Mouse (Mus musculus): ENCODE results near the gene Mab21l1.

The Mab21l1 gene

DNA sequence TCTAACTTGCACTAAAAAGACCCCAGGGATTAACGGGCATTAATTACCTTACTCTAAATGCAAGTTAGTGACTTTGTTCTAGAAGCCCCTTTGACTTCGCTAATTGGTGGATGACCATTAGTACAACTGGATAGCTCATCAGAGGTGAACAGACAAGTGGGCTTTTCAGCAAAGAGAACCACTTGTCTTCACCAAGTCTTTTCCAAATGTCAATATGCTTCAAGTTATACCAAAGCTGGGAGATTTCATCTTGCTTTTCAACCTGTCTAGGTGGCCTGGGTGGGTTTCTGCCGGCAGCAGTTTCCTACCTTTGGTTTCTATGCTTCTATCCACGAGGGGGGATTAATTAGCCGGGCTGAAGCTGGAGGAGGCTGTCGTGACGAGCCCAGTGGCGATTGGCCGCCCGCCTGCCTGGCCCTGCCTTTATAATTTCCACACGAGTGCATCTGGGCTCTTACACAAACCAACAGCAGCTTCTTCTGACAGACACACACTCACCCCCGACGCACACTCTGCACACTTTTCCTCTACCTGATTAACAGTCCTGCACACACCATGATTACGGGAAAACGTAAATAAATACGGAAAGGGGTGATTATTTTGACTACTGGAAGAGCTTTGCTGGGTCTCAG, at the start of gene Mab21l1:
Gene Mab21l1, plus strand, starts transcription at position 455 of the 632 bp plus-strand sequence.
- DNase-seq (ENCODE audit: low read depth), result no peak

DNA sequence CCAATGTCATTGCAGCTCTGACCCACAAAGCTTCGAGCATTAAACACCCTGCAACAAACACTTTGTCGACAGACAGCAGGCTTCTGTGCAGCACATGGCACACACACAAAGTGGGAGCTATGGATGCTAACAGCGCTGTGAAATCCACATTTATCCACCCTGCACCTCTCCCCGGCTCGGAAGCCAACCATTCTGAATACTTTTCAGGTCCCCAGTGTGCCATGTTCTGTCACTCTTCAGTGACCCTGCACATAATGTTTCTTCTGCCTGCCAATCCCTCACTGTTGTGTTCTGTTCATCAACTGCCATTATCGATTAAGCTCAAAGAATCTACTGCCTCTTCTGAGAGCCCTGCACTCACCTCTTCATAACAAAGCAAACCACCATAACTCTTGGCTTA, 48.6 kb upstream of the Mab21l1 start:
- DNase-seq (ENCODE audit: low read depth), result no peak

DNA sequence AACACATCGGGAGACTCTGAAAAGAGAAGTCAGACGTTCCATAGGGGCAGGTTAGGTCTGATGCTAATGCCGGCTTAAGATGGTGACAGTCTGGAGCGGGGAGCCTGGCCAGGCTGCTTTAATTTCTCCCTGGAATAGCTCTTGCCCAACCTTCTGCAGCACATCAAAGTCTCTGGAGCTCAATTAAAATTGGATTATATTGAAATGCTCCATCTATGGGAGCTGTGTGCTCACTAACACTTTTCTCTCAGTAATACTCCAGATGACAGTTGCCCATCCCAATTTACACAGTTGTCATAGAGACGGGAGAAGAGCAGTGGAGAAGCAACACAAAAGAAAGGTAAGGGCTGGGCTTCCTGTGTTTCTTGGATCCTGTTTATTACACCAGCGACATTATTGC, 40.9 kb upstream of the Mab21l1 start:
- DNase-seq (ENCODE audit: low read depth), result no peak

DNA sequence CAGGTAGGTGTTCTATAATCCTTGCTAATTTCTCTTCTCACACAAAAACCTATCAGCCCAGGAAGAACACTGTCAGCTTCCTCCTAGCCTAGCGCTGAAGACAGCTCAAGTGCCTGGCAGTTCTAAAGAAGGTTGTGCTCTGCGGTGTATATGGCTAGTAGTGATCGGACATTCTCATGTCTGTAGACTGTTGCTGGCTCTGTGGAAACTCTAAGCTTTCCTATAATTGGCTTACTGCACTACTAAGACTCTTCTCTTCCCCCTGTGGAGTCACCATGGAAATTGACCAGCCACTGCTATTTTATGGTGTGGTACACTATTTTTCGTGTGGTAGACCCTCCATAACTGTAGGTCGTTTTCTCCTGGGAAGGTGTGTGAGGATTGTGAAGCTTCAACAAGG, 40.1 kb upstream of the Mab21l1 start:
- no peak for DNase-seq (ENCODE audit: low read depth)

DNA sequence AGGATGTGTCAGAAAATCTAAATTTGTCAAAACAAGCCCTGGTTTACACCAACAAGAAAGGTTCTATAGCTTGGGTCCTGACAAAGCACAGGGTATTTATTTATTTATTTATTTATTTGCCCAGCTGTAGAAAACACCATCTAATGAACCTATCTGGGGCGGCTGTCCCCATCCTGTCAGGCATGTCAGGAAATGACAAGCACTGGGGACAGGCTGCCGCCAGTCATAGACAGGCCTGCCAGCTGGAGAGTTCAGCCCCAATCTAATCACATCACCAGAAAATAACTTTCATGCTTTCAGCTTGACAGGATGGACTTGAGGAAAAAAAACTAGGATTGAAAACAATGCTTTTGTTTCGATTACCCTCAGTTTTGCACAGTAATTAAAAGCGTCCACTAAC, 39.7 kb upstream of the Mab21l1 start:
- no peak for DNase-seq (ENCODE audit: low read depth)

DNA sequence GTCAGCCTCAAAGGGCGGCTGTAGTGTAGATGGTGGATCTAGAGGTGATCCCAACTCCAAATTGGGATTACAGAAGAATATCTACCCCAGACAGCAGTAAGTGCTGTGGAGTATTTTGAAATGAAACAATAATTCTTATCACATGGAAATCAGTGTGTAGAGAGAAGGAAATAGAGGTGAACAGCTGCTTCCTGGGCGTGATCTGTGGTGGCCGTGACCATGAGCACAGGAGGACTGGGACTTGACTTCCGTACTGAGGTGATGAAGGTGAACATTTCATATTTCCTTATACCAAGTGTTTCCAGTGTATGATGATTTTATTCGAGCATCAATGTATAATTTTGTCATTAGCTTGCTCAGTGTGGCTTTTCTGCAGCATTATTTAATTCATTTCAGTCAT, 38.4 kb upstream of the Mab21l1 start:
- peak; percentile 50 for DNase-seq (ENCODE audit: low read depth)

DNA sequence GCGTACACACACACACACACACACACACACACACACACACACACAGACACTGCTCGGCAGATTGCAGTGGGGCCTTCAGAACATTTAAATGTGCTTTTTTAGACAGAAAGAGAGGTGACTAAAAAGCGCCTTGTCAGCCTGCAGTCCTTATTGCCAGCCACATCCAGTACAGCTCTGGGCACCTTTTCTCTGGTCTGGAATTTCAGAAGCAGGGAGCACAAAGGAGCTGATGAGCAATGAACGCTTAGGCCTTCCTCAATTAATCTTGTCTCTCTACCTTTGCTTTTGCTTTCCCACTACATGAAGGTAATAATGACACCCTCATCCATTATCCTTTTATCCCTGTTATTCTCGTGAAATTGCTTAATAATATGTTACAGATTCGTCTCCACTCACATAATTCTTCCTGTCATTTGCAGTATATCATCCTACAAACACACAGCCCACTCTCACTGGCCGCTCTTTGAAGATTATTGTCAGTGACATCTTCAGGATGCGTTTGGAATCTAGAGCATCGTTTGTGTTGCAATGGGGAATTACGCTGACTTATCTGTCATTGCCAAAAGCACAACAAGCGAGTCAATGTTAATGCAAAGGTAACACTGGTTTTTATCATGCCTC, 31.8 kb upstream of the Mab21l1 start:
- DNase-seq (ENCODE audit: low read depth), result no peak

DNA sequence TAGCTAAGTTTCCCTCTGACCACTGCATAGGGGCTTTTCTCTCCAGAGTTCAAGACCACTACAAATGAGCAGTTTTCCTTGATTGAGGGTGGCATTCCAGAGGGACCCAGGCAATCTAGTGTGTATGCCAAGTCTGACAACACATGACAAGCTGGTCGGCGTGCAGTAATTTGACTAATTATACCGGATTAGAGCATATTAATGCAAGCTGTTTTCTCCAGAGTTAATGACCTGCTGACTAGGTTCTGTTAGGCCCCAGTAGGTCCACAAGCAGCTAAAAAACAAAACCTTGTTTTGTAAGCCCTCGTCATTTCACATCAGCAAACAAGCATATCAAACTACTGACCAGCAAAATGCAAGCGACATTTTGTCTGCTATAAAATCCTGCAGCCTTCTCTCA, 30.9 kb upstream of the Mab21l1 start:
- no peak for DNase-seq (ENCODE audit: low read depth)

DNA sequence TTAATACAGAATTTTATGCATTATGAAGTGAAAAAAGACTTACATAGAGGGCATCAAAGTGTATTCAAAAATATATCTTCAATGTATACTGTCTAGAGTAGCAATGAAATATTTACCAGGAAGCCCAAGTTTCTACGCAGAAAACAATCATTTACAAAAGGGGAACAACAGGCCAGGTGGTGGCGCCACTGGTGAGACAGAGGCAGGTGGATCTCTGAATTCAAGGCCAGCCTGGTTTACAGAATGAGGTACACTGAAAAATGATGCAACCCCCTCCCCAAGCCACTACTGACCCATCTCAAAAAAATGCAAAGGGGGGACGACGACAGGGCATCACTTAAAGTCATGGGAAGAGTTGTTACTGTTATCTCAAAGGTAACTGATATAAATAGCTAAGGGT, 29.8 kb upstream of the Mab21l1 start:
- no peak for DNase-seq (ENCODE audit: low read depth)

DNA sequence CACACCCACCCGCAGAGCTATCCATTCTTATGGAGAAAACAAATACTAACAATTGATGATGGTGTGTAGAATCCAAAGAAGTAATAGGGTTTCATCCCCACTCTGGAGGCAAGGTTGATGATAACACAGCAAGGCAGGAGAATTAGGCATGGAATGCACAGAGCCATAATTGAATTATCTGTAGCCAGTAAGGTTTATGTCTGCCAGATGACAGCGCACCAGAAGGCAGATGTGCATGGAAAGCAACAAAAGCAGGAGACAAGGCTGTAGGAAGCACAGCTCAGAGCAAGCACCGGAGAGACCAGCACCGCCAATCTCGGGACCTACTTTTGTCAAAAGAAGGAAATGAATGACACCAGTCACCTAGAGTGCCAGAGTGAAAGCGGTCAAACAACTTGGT, 28.4 kb upstream of the Mab21l1 start:
- no peak for DNase-seq (ENCODE audit: low read depth)

DNA sequence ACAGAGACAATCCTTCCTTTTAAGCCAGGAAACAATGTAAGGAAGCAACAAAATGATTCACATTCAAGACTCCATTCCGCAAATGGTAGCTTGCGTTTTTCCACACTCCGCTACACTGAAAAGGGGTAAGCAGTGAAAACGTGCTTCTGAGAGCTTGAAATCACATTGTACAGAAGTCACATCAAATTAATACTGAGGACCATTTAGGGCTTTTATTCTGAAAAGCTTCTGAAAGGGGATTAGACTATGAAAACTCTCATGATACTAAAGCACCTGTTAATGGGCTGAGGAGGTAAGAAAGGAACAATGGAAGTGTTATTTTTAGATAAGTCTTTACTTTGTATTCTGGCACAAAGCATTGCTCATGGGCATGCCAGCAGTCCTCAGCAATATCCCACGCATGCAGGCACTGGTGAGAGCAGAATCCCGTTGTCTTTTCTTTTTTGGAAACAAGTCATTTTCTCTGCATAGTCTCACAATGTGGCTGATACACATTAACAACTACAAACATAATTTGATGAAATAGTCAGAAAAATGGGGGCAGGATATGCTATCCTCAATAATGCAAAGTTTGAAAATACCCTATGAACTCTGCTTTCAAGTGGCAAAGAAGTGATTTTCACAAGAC, 27.2 kb upstream of the Mab21l1 start:
- no peak for DNase-seq (ENCODE audit: low read depth)

DNA sequence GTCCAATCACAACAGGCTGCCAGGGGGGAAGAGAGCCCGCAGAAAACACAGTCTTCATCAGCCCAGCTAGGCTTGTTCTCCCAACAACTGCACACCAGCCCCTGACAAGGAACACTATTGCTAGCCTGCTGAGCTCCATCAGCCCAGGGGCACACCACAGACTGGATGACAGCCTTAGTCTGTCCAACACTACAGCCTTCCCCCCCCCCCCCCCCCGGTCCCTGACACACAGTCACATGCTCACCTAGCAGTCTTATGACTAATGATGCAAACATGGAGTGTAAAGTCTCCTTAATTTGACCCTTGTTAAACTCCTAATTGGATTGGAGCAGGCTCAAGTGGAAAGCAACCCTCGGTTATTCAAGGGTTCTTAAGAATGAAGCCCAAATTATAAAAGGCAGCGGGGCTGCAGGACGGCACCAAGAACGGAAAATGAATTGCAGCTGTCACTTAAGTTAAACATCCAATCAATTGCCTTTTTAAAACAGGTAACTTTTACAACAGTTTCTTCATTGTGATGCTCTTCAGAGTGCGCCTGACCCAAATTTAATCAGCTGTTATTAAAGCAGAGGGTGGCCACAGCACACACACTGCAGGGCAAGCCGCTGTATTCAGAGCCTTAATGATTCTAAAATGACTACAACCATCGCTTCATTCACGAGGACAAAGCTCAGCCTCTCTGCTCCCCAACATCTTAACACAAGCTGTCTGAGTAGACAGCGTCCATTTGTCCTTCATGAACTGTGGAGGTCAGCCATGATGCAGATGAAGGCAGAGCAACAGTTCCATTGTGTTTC, 26.3 kb upstream of the Mab21l1 start:
- DNase-seq (ENCODE audit: low read depth), result no peak

DNA sequence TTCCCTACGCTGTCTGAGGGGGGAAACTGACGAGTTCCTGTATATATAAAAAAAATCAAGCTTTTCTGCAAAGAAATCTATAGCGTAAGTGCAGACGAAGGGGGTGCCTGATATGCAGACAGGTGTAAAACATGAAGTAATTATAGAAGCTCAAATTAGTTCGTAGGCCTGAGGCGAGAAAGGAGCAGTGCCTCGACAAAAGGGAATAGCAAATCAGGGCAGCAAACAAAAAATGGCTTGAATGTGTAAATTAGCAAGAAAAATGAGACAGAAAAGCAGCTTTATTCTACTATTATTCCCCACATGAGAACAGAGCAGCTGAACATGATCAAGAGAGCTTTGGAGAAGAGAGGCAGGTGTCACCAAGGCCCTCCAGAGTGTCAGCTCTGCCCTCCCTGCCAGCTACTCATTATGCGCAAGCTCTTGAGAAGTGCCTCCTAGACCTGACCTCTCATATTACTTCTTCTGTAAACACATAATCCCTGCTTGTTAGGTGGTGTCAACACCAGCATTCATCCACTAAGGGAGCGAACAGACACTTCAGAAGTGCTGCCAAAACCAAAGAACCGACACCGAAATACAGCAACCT, 25.6 kb upstream of the Mab21l1 start:
- DNase-seq (ENCODE audit: low read depth), result no peak

DNA sequence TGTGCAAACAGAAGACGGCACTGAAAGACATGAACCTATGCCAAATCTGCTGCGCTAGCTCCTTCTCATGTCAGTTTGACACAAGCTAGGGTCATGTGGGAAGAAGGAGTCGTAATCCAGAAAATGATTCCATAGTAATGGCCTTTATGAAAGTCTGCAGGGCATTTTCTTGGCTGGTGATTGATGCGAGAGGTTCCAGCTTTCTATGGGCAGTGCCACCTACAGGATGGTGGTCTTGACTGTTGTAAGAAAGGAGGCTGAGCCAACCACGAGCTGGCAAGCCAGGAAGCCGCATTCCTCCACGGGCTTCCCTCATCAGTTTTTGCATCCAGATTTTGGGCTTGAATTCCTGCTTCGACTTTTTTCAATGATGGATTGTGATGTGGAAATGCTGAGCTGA, 24.0 kb upstream of the Mab21l1 start:
- no peak for DNase-seq (ENCODE audit: low read depth)

DNA sequence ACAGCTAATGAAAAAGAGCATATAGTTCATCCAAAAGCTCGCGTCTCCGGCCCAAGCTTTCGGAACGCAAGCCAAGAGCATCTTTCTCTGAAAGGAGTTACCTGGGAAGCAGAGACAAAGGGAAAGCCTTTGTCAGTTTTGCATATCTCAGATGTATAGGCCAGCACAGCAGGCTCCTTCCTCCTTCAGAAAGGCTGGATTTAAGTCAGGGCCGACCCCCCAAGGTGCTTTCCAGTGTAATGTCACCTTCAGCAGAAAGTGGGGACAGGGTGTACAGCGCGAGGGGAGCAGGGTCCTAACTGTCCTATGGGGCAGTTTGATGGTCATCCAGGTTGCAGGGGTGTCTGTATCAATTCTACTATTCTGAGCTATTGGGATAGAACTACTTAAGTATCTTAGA, 18.7 kb upstream of the Mab21l1 start:
- no peak for DNase-seq (ENCODE audit: low read depth)

DNA sequence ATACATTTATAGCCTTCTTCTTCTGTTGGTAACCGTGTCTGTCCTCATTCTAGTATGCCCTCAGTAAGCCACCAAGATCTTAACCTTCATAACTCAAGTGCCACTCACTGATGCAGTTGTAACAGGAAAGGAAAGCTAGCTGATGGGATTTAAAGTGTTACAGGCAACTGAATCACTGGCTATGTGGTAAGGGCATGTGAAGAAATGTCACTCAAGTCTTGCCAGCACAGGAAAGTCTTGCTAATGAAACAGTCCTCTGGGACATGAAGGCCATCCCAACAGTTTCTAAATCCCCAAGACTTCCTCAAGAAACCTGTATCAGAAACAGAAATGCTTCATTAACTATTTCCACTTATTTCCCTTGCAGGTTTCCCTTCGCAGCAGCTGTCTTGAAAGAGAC, 13.7 kb upstream of the Mab21l1 start:
- DNase-seq (ENCODE audit: low read depth), result no peak

DNA sequence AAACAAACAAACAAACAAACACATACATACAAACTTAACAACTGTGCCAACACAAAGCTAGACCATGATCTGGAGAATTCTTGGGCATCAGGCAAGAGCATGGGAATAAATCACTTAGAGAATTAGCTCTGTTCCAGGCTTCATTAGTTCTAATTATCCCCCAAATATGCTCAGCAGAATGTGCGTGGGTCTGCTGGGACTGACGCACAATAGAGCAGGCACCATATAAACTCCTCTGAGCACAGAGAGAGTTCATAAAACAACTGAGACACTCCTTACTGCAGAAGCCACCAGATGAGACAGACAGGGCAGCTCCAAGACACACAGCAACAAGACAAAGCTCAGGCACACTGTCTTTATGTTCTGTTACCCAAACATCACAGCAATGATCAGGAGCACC, 13.0 kb upstream of the Mab21l1 start:
- DNase-seq (ENCODE audit: low read depth), result no peak

DNA sequence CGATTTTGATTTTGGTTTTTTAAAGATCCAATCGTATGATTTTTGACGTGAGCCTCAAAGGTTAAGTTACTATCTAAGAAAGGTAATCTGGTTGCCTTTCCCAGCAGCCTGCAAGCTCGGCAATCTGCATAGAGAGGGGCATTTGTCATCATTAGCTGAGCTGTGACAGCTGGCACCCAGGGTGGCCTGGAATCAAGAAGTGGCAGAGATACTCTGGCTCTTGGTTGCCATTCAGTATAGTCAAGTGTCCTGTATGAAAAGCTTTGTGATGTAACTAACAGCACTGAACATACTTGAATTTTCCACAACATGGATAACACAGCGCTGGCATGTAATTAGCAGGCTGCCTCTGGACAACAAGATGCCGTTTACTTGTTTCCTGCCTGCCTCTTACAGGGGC, 8.1 kb upstream of the Mab21l1 start:
- no peak for DNase-seq (ENCODE audit: low read depth)

DNA sequence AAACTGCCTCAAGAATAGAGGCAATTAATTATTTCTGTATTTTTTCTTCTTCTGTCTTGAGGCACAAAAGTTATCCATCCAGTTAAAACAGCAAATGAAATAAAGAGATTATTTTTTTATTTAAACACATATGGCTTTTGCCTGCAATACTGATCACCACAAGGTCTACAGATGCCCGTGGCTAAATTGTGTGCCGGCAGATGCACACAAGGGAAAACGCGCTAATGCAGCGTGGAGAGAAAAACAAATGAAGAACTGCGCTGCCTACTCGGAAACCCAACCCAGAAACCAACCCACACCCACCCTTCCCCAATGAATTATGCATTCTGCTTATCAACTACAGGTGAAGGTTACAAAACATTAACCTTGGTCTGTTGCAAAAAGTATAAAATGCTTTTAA, 7.1 kb upstream of the Mab21l1 start:
- DNase-seq (ENCODE audit: low read depth), result no peak

DNA sequence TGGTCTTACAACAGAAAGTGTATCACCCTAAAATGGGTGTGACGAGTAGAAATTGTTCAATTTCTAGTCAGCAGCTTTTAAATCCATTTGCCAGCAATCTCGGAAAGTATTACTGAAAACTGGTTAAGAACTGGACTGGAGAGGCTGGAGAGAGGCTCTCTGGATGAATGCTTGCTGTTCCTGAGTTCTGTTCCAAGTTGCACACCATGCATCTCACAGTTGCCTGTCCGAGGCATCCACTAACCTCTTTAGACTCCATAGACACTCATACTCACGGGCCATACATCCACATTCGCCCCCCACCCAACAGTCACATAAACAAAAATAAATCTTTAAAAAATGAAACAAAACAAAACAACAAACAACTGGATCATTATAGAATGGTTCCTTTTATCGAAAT, 6.6 kb upstream of the Mab21l1 start:
- no peak for DNase-seq (ENCODE audit: low read depth)

DNA sequence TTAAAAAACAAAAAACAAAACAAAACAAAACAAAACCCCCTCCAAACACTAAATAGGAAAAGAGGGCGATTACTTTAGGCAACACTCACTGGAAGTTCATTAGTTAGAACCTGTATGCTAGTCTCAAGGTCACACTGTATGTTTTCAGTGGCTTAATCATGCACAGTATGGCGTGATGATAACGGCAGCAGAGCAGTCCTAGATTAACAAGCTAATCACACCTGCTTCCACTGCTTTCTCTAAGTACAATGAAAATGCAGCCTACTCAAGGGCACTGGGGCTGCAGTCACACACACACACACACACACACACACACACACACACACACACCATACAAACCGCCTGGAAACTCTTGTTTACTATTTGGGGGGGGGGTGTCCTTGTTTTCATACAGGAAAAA, 4.8 kb upstream of the Mab21l1 start:
- no peak for DNase-seq (ENCODE audit: low read depth)
